Mouse (Mus musculus) G1E (cell line): ENCODE data around the gene Lrrc61. TPM values are rescaled to one million over a fixed set of nuclear protein-coding genes. Genes with fewer than 3 reads are reported as not detected.

Experiments used
- ATAC-seq: 2 replicates; pipeline ENCODE4 v1.8.0; 2016; ENCODE audit warnings: mild to moderate bottlenecking; ENCODE audit not compliant: insufficient number of reproducible peaks, poor library complexity, low FRiP score, severe bottlenecking; ENCODE audit errors: extremely low read depth
- DNase-seq: peaks from one replicate; pipeline ENCODE4 v3.0.0; 2012; ENCODE audit warnings: low spot score
- H3K27me3 ChIP-seq: 2 replicates; pipeline ENCODE4 v1.6.1; 2012; ENCODE audit warnings: mild to moderate bottlenecking, low read length, inconsistent platforms; ENCODE audit not compliant: insufficient read depth
- H3K36me3 ChIP-seq: replicated peaks from 2 replicates; pipeline ENCODE3; 2012; ENCODE audit warnings: mild to moderate bottlenecking, inconsistent platforms
- H3K4me1 ChIP-seq: 2 replicates; pipeline ENCODE4 v1.6.1; 2012; ENCODE audit warnings: low read depth, low read length, inconsistent platforms, mixed read lengths; ENCODE audit not compliant: insufficient read depth
- H3K4me3 ChIP-seq: 2 replicates; pipeline ENCODE4 v1.5.1; 2012; ENCODE audit warnings: low read depth, mild to moderate bottlenecking, inconsistent platforms, low read length, moderate library complexity, mixed read lengths
- H3K9me3 ChIP-seq: replicated peaks from 2 replicates; pipeline ENCODE4 v1.6.1; 2012; ENCODE audit warnings: inconsistent platforms
- CTCF ChIP-seq: IDR thresholded peaks from 2 replicates; pipeline ENCODE4 v1.5.1; 2012; ENCODE audit warnings: low read depth, low read length, inconsistent platforms, mixed read lengths
- GATA1 ChIP-seq: IDR thresholded peaks from 2 replicates; pipeline ENCODE4 v1.6.1; 2012; ENCODE audit warnings: borderline replicate concordance, low read length, inconsistent platforms, mixed read lengths
- GATA2 ChIP-seq: IDR thresholded peaks from 2 replicates; pipeline ENCODE4 v1.6.1; 2012; ENCODE audit warnings: low read depth, low read length, inconsistent platforms, borderline replicate concordance
- POLR2AphosphoS5 ChIP-seq: IDR thresholded peaks from 2 replicates; pipeline ENCODE4 v1.6.1; 2012; ENCODE audit warnings: low read depth, low read length, inconsistent platforms; ENCODE audit not compliant: insufficient replicate concordance
- TAL1 ChIP-seq: conservative IDR thresholded peaks from 2 replicates; pipeline ENCODE4 v1.6.1; 2012; ENCODE audit warnings: low read depth, low read length, inconsistent platforms, mixed read lengths
- polyA plus RNA-seq: library from polyadenylated mRNA; stranded (reverse); fragments of >175 nt; gene quantifications from 2 replicates; pipeline ENCODE4 v1.2.3, GENCODE M21; 2012
- total RNA-seq, 2 experiments: library from RNA; stranded (forward) in 1 of 2; stranded (reverse) in 1 of 2; fragments of 200-1000 nt in 1 of 2; fragments of >200 nt in 1 of 2; fragmentation: Nextera tagmentation in 1 of 2; gene quantifications; 2 replicates each; pipeline ENCODE4 v1.2.3; 2014 to 2017

Gene Lrrc61
- total and polyA plus RNA-seq, 3 experiments = 0.05 TPM; not detected in 2

GRCm38 (mm10) chr6:48602080-48602741 lies 47.6 kb downstream of the Lrrc61 start:
- Histone ChIP-seq H3K4me3 (no peak overlapping the region), H3K4me1 (no peaks in the 10 kb centered on the region), H3K36me3 (no peaks in the 10 kb centered on the region), H3K27me3 (no peaks in the 10 kb centered on the region), H3K9me3 (no peaks in the 10 kb centered on the region; the same call in 1 of the 2 replicates)
- TF ChIP-seq POLR2AphosphoS5 (no peak), GATA1 (no peak), GATA2 (no peak), TAL1 (no peak), CTCF (no peak)
- ATAC-seq (no peak), DNase-seq (no peak)

- Histone ChIP-seq H3K4me1 (no peaks in the 10 kb centered on the region), H3K9me3 (no peaks in the 10 kb centered on the region), H3K27me3 (no peaks in the 10 kb centered on the region), H3K36me3 (no peaks in the 10 kb centered on the region), H3K4me3 (no peak overlapping the region)
- ATAC-seq (no peak), DNase-seq (no peak)
- TF ChIP-seq GATA2 (no peak), POLR2AphosphoS5 (no peak), GATA1 (no peak), TAL1 (no peak), CTCF (no peak)
Observed at GRCm38 (mm10) chr6:48608124-48608523, 53.5 kb downstream of the Lrrc61 start.

- H3K36me3 ChIP-seq = no peaks in the 10 kb centered on the region
- no peak overlapping the region for H3K4me3 ChIP-seq
- DNase-seq = no peak
- ATAC-seq = no peak
- TF ChIP-seq TAL1 (no peak), POLR2AphosphoS5 (no peak), GATA2 (no peak), GATA1 (no peak), CTCF (no peak)
- H3K27me3 ChIP-seq = no peaks in the 10 kb centered on the region
- no peaks in the 10 kb centered on the region for H3K9me3 ChIP-seq
- H3K4me1 ChIP-seq = no peaks in the 10 kb centered on the region
Observed at GRCm38 (mm10) chr6:48609512-48609911, 54.9 kb downstream of the Lrrc61 start.

GRCm38 (mm10) chr6:48610657-48611056 lies 56.1 kb downstream of the Lrrc61 start:
- ATAC-seq (no peak), DNase-seq (no peak)
- H3K27me3 ChIP-seq = no peaks in the 10 kb centered on the region
- H3K9me3 ChIP-seq = no peaks in the 10 kb centered on the region
- H3K36me3 ChIP-seq = no peaks in the 10 kb centered on the region
- H3K4me3 ChIP-seq = no peak overlapping the region
- TF ChIP-seq TAL1 (no peak), GATA1 (no peak), GATA2 (no peak), CTCF (no peak), POLR2AphosphoS5 (no peak)
- no peaks in the 10 kb centered on the region for H3K4me1 ChIP-seq

- Histone ChIP-seq H3K27me3 (no peaks in the 10 kb centered on the region), H3K4me1 (no peaks in the 10 kb centered on the region), H3K36me3 (no peaks in the 10 kb centered on the region), H3K4me3 (no peak overlapping the region), H3K9me3 (no peaks in the 10 kb centered on the region)
- DNase-seq (no peak), ATAC-seq (no peak)
- TF ChIP-seq TAL1 (no peak), GATA1 (no peak), GATA2 (no peak), CTCF (no peak), POLR2AphosphoS5 (no peak)
Observed at GRCm38 (mm10) chr6:48613464-48613863, 58.9 kb downstream of the Lrrc61 start.

- Histone ChIP-seq H3K36me3 (no peaks in the 10 kb centered on the region), H3K4me3 (no peak overlapping the region)
- ATAC-seq = no peak
Observed at GRCm38 (mm10) chr6:48614756-48615155, 60.2 kb downstream of the Lrrc61 start.

More at GRCm38 (mm10) chr6:48614756-48615155, 60.2 kb downstream of the Lrrc61 start:
- no peaks in the 10 kb centered on the region for H3K4me1 ChIP-seq
- H3K9me3 ChIP-seq = no peaks in the 10 kb centered on the region
- no peak for TF ChIP-seq GATA2
- TF ChIP-seq TAL1 = no peak
- TF ChIP-seq GATA1 = no peak
- no peak for TF ChIP-seq CTCF
- TF ChIP-seq POLR2AphosphoS5 = no peak
- no peak for DNase-seq
- H3K27me3 ChIP-seq = peaks cover 3% of the 10 kb centered on the region; the same call in 1 of the 2 replicates
